Mouse (Mus musculus): ENCODE results near the gene Dnttip1. TPM values are rescaled to one million over a fixed set of nuclear protein-coding genes. Genes with fewer than 3 reads are reported as not detected.
"Not testable (repeated sequence)": the region's sequence is repeated elsewhere in the genome, so short reads cannot be mapped to it uniquely, and the experiment has no call there.

The Dnttip1 gene
- 51.0 and 51.4 TPM in 2 replicates for polyA plus RNA-seq (2015; fragmentation: Nextera tagmentation; extraction: Ambion mirVana)

GRCm38 (mm10) chr2:164745843-164746479, at the start of gene Dnttip1, which contains the start of gene Wfdc3:
Dnttip1 (plus strand) TSS chr2:164745983.
Wfdc3 (minus strand) TSS chr2:164745931.
- WGBS = under 1% methylated on average over 70 of the region's 70 CpGs
- Histone ChIP-seq H3K4me2 (peak within 1 kb of the TSS; percentile 86), H3K4me3 (peak within 1 kb of the TSS; percentile 98), H3K9ac (peak within 1 kb of the TSS; percentile 98), H3K4me1 (replicated peaks) (peaks cover 23% of the 10 kb centered on the region), H3K27me3 (no peaks in the 10 kb centered on the region), H3K36me3 (peaks cover 34% of the 10 kb centered on the region; the same call in 1 of the 2 replicates), H3K27ac (peak within 1 kb of the TSS; percentile 85), H3K9me3 (replicated peaks) (no peaks in the 10 kb centered on the region)
- ATAC-seq (replicated peaks; ENCODE audit: insufficient number of reproducible peaks, insufficient read depth, low FRiP score, low read depth) = peak; percentile 84

- Histone ChIP-seq H3K4me2 (no peak within 1 kb of the TSS), H3K27ac (no peak within 1 kb of the TSS), H3K27me3 (no peaks in the 10 kb centered on the region), H3K36me3 (no peaks in the 10 kb centered on the region), H3K9ac (no peak within 1 kb of the TSS), H3K4me3 (no peak within 1 kb of the TSS), H3K4me1 (replicated peaks) (no peaks in the 10 kb centered on the region), H3K9me3 (replicated peaks) (no peaks in the 10 kb centered on the region)
- WGBS = 67% methylated on average over 4 of the region's 4 CpGs
- no peak for ATAC-seq (replicated peaks; ENCODE audit: insufficient number of reproducible peaks, insufficient read depth, low FRiP score, low read depth)
Measured at GRCm38 (mm10) chr2:164698201-164698600, 47.6 kb upstream of the Dnttip1 start, which contains the start of gene Spint4. Spint4 (plus strand) TSS chr2:164698501.

- no peak for ATAC-seq (replicated peaks; ENCODE audit: insufficient number of reproducible peaks, insufficient read depth, low FRiP score, low read depth)
- no peak overlapping the region for H3K4me3 ChIP-seq
- 65% methylated on average over 5 of the region's 5 CpGs for WGBS
- no peaks in the 10 kb centered on the region for H3K36me3 ChIP-seq
- H3K9me3 ChIP-seq (replicated peaks) = no peaks in the 10 kb centered on the region
- H3K27ac ChIP-seq = no peak overlapping the region
- no peaks in the 10 kb centered on the region for H3K27me3 ChIP-seq
- H3K4me2 ChIP-seq = no peak overlapping the region
- no peaks in the 10 kb centered on the region for H3K4me1 ChIP-seq (replicated peaks)
- no peak overlapping the region for H3K9ac ChIP-seq
Measured at GRCm38 (mm10) chr2:164700959-164701358, 44.8 kb upstream of the Dnttip1 start.

GRCm38 (mm10) chr2:164701761-164702160, 44.0 kb upstream of the Dnttip1 start:
- H3K27ac ChIP-seq = no peak overlapping the region
- H3K4me1 ChIP-seq (replicated peaks) = no peaks in the 10 kb centered on the region
- no peak for ATAC-seq (replicated peaks; ENCODE audit: insufficient number of reproducible peaks, insufficient read depth, low FRiP score, low read depth)
- 81% methylated on average over 5 of the region's 5 CpGs for WGBS
- no peak overlapping the region for H3K4me2 ChIP-seq
- H3K27me3 ChIP-seq = no peaks in the 10 kb centered on the region
- no peak overlapping the region for H3K9ac ChIP-seq
- no peak overlapping the region for H3K4me3 ChIP-seq
- no peaks in the 10 kb centered on the region for H3K36me3 ChIP-seq
- no peaks in the 10 kb centered on the region for H3K9me3 ChIP-seq (replicated peaks)

- Histone ChIP-seq H3K4me2 (no peak overlapping the region), H3K36me3 (no peaks in the 10 kb centered on the region), H3K4me1 (replicated peaks) (no peaks in the 10 kb centered on the region), H3K4me3 (no peak overlapping the region), H3K9ac (no peak overlapping the region), H3K9me3 (replicated peaks) (no peaks in the 10 kb centered on the region), H3K27me3 (no peaks in the 10 kb centered on the region), H3K27ac (no peak overlapping the region)
- no peak for ATAC-seq (replicated peaks; ENCODE audit: insufficient number of reproducible peaks, insufficient read depth, low FRiP score, low read depth)
- WGBS = 75% methylated on average over 5 of the region's 5 CpGs
Measured at GRCm38 (mm10) chr2:164704235-164704634, 41.5 kb upstream of the Dnttip1 start.

GRCm38 (mm10) chr2:164705328-164705727, 40.5 kb upstream of the Dnttip1 start:
- no peaks in the 10 kb centered on the region for H3K27me3 ChIP-seq
- H3K9me3 ChIP-seq (replicated peaks) = no peaks in the 10 kb centered on the region
- H3K27ac ChIP-seq = no peak overlapping the region
- H3K4me1 ChIP-seq (replicated peaks) = no peaks in the 10 kb centered on the region
- no peak for ATAC-seq (replicated peaks; ENCODE audit: insufficient number of reproducible peaks, insufficient read depth, low FRiP score, low read depth)
- WGBS = 88% methylated on average over 6 of the region's 6 CpGs
- H3K9ac ChIP-seq = no peak overlapping the region
- H3K4me2 ChIP-seq = no peak overlapping the region
- H3K36me3 ChIP-seq = no peaks in the 10 kb centered on the region
- no peak overlapping the region for H3K4me3 ChIP-seq

GRCm38 (mm10) chr2:164705991-164706390, 39.8 kb upstream of the Dnttip1 start:
- no peak overlapping the region for H3K9ac ChIP-seq
- no peak overlapping the region for H3K4me3 ChIP-seq
- no peaks in the 10 kb centered on the region for H3K4me1 ChIP-seq (replicated peaks)
- no peaks in the 10 kb centered on the region for H3K36me3 ChIP-seq
- no peaks in the 10 kb centered on the region for H3K27me3 ChIP-seq
- H3K27ac ChIP-seq = no peak overlapping the region
- 89% methylated on average over 14 of the region's 14 CpGs for WGBS
- H3K9me3 ChIP-seq (replicated peaks) = no peaks in the 10 kb centered on the region
- ATAC-seq (replicated peaks; ENCODE audit: insufficient number of reproducible peaks, insufficient read depth, low FRiP score, low read depth) = no peak
- no peak overlapping the region for H3K4me2 ChIP-seq

- H3K9me3 ChIP-seq (replicated peaks) = no peaks in the 10 kb centered on the region
Measured at GRCm38 (mm10) chr2:164715005-164715404, 30.8 kb upstream of the Dnttip1 start, which contains the start of gene Spint5. Spint5 (plus strand) TSS chr2:164715305.

GRCm38 (mm10) chr2:164716194-164716786, 29.5 kb upstream of the Dnttip1 start:
- H3K4me2 ChIP-seq; H3K36me3 ChIP-seq; ATAC-seq (replicated peaks; ENCODE audit: insufficient number of reproducible peaks, insufficient read depth, low FRiP score, low read depth); H3K4me1 ChIP-seq (replicated peaks); H3K27me3 ChIP-seq; H3K4me3 ChIP-seq; H3K27ac ChIP-seq; H3K9ac ChIP-seq; H3K9me3 ChIP-seq (replicated peaks): not testable (repeated sequence)
- 87% methylated on average over 23 of the region's 23 CpGs for WGBS

More at GRCm38 (mm10) chr2:164715005-164715404, 30.8 kb upstream of the Dnttip1 start, which contains the start of gene Spint5:
- Histone ChIP-seq H3K27ac (no peak within 1 kb of the TSS), H3K36me3 (no peaks in the 10 kb centered on the region), H3K27me3 (no peaks in the 10 kb centered on the region), H3K4me1 (replicated peaks) (no peaks in the 10 kb centered on the region), H3K4me3 (no peak within 1 kb of the TSS), H3K4me2 (no peak within 1 kb of the TSS), H3K9ac (no peak within 1 kb of the TSS)
- no peak for ATAC-seq (replicated peaks; ENCODE audit: insufficient number of reproducible peaks, insufficient read depth, low FRiP score, low read depth)
- 71% methylated on average over 6 of the region's 6 CpGs for WGBS

GRCm38 (mm10) chr2:164723276-164723675, 22.5 kb upstream of the Dnttip1 start:
- Histone ChIP-seq H3K27me3 (no peaks in the 10 kb centered on the region), H3K36me3 (no peaks in the 10 kb centered on the region), H3K9ac (no peak overlapping the region), H3K4me2 (no peak overlapping the region), H3K9me3 (replicated peaks) (no peaks in the 10 kb centered on the region), H3K27ac (no peak overlapping the region), H3K4me1 (replicated peaks) (no peaks in the 10 kb centered on the region), H3K4me3 (no peak overlapping the region)
- ATAC-seq (replicated peaks; ENCODE audit: insufficient number of reproducible peaks, insufficient read depth, low FRiP score, low read depth) = no peak
- 53% methylated on average over 4 of the region's 4 CpGs for WGBS

GRCm38 (mm10) chr2:164725895-164726619, 19.7 kb upstream of the Dnttip1 start:
- Histone ChIP-seq H3K36me3 (no peaks in the 10 kb centered on the region), H3K9me3 (replicated peaks) (no peaks in the 10 kb centered on the region), H3K27ac (no peak overlapping the region), H3K9ac (no peak overlapping the region), H3K4me2 (no peak overlapping the region), H3K4me3 (no peak overlapping the region), H3K27me3 (no peaks in the 10 kb centered on the region), H3K4me1 (replicated peaks) (no peaks in the 10 kb centered on the region)
- ATAC-seq (replicated peaks; ENCODE audit: insufficient number of reproducible peaks, insufficient read depth, low FRiP score, low read depth) = 0 out of 2 replicates have a peak, but pooled peaks have one; percentile 47
- 19% methylated on average over 6 of the region's 6 CpGs for WGBS
